Mouse (Mus musculus) ovary, adult 10 weeks (tissue): Measurements from ENCODE around the gene Qsox1. TPM values are rescaled to one million over a fixed set of nuclear protein-coding genes. Genes with fewer than 3 reads are reported as not detected.

Experiments used
- polyA plus RNA-seq: library from polyadenylated mRNA; stranded (reverse); fragments of 350-450 nt; fragmentation: Illumina TruSeq; extraction: RNeasy Lipid Tissue Mini Kit (QIAGEN cat#74804); gene quantifications from one replicate; pipeline ENCODE4 v1.2.3, GENCODE M21; 2014

Qsox1 gene
- 3.0 TPM for polyA plus RNA-seq

GRCm38 (mm10) chr1:155812581-155813499, at the start of gene Qsox1:
Gene Qsox1, minus strand, starts transcription at chr1:155812889.

GRCm38 (mm10) chr1:155751484-155752255, 61.0 kb downstream of the Qsox1 start, which contains the start of gene Lhx4:
Gene Lhx4, minus strand, starts transcription at chr1:155751684.

Other genes starting within 250 kb of the Qsox1 start
- not detected for gene Lhx4, start 61.2 kb downstream of the Qsox1 start, polyA plus RNA-seq
- gene Cep350, start 160.4 kb upstream of the Qsox1 start, polyA plus RNA-seq: 48.4 TPM
- 320 TPM for gene Tor1aip2, start 222.5 kb upstream of the Qsox1 start, polyA plus RNA-seq
- 142 TPM for gene Tor1aip1, start 223.6 kb upstream of the Qsox1 start, polyA plus RNA-seq